Mouse (Mus musculus) neural tube, postnatal 0 days (tissue): Measurements from ENCODE around the gene Rtp2. TPM values are rescaled to one million over a fixed set of nuclear protein-coding genes. Genes with fewer than 3 reads are reported as not detected.

Experiments
- polyA plus RNA-seq: library from polyadenylated mRNA; unstranded; fragments of >200 nt; fragmentation: Nextera tagmentation; extraction: Ambion mirVana; gene quantifications from 2 replicates; pipeline ENCODE4 v1.2.1, GENCODE M21; 2015

Gene Rtp2
- polyA plus RNA-seq: 0.10 and 0.18 TPM in 2 replicates

DNA sequence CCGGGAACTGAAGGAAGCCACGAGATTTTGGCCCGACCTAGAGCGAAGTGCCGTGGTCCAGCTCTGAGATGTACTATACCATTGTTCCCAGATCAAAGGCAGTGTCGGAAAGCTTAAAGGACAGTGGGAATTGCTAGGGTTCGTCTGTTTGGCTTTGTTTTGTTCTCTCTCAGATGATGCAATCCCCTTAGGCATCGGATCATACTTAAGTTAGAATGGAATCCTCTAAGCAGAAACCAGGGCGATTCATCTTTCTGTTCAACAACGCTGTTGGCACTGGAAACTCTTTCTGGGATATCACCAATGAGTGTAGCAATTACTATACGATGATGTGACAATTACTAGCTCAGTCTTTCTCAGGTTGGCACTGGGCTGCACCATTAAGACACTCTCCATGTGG lies at the start of gene Rtp2:
TSS of gene Rtp2 (minus strand) at position 101 of the 400 bp plus-strand sequence.

GRCm38 (mm10) chr16:23890636-23891035 lies 41.6 kb downstream of the Rtp2 start, which contains the start of gene Sst:
TSS of gene Sst (minus strand) at chr16:23890958.

Other genes starting within 250 kb of the Rtp2 start
- 537 and 554 TPM in 2 replicates for gene Sst, start 41.4 kb downstream of the Rtp2 start, polyA plus RNA-seq
- gene Gm37419, start 56.1 kb upstream of the Rtp2 start, polyA plus RNA-seq: not detected in 2 replicates
- gene Bcl6, start 56.5 kb upstream of the Rtp2 start, polyA plus RNA-seq: 0.96 and 1.0 TPM in 2 replicates